Mouse (Mus musculus): Measurements from ENCODE around the gene Tbata.

The Tbata gene

DNA sequence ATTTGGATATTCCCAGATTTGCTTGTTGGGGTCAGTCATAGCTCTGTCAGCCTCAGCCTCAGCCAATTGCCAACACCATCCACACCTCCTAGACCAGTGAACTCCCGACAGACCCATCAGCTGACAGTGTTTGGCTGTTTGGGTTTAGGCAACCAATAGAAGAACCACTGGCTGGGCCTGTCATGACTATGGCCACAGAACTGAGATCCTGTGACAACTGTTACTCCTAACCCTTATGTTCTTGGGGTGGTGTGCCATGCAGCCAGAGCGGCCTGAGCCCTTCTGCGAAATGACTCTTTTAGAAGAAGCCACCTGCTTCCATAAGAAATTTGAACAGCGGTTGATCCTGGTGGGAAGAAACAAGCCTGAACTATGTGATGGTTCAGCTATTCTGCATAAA is 39.4 kb downstream of the Tbata start:
- DNase-seq (ENCODE audit: low spot score in 2 of 2), result no peak

DNA sequence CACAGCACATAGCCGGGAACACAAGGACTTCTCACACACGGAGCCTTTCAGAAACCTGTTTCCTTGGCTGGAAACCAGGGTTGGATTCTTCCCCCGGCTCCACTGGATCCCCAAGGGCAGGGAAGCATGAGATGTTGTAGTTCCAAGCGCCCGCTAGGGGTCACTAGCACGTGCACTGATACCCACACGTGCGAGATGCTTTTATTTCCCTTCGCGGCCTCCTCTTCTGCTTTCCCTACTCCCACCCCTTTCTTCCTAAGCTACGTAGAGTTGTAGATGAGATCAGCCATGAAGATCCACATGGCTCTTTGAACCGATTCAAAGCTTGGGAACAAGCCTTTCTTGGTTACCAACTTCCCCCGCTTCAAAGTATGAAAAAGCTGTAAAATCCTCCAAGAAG is 40.0 kb downstream of the Tbata start:
- peak in 1 of 2 experiments; percentile 15 for DNase-seq (ENCODE audit: low spot score in 2 of 2)

DNA sequence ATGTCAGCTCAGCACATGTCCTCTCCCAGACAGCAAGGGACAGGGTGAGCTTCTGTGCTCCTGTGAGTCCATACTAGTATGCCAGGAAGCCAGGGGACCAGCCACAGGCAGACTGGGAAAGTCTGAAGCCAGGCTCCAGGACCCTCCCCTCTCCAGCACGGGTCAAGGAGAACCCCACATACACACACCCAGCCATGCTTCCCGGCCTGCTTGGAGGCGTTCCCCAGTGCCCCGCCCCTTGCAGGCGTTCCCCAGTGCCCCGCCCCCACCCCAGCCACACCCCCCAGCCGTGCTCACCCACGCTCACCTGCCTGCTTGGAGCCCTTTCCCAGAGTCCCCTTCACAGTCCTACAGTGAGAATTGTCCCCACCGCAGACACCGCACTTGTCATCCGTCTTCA is 41.1 kb downstream of the Tbata start:
- no peak for DNase-seq (ENCODE audit: low spot score in 2 of 2)

DNA sequence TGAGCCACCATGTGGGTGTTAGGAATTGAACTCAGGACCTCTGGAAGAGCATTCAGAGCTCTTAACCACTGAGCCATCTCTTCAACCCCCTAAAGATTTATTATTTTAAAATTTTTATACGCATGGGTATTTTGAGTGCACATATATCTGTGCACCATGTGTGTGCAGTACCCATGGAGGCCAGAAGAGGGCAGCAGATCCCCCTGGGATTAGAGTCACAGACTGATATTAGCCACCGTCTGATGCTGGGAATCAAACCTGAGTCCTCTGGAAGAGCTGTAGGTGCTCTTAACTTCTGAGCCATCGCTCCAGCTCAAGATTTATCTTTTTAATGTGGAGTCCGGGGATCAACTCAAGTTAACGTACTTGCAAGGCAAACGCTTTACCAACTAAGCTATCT is 43.9 kb downstream of the Tbata start:
- no peak for DNase-seq (ENCODE audit: low spot score in 2 of 2)

DNA sequence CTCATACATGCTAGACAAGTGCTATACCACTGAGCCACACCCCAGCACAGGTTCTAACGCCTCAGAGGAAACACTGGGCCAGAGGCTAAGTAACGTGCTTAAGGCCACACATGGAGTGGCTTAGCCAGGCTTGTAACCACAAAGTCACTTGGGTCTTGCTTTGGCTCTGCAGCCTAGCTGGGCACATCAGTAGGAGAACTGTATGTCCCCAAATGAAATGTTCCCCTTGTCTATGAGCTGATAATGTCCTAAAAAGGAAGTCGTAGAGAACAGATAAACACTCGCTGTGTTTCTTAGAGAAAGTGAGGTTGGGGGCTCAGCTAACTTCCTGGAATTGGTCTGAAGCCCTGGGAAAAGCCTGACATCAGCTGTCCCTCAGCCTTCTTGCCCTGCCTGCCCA is 44.4 kb downstream of the Tbata start:
- no peak for DNase-seq (ENCODE audit: low spot score in 2 of 2)

DNA sequence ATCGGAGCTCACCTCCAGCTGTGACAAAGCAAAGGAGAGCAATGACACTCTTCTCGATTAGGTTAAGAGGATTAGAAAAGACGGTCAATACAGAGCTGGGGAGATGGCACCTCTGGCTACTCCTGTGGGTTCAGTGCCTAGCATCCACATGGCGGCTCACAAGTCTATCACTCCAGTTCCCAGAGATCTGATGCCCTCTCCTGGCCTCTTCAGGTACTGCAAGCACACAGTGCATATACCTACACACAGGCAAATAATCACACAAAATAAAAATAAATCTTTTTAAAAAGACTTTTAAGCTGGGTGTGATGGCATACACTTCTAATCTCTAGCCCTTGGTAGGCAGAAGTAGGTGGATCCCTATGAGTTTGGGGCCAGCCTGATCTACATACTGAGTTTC is 47.6 kb downstream of the Tbata start:
- no peak for DNase-seq (ENCODE audit: low spot score in 2 of 2)

DNA sequence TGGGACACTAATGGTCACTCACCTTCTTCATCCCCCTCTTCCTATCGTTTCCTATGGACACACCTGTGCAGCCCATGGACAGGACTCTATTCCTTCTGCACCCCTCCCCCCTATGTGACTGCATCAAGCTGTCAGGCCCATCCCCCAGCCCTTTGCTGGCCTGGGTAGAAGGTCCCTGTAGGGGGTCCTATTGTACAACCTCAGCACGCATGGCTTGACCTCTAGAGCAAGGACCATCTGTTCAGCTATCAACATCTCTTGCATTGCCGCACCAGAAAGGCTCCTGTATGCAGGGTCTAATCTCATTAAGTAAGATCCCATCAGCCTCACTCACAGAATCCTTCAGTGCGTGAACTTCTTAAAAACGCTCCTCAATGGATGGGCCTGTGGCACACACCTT is 53.9 kb downstream of the Tbata start:
- no peak for DNase-seq (ENCODE audit: low spot score in 2 of 2)

DNA sequence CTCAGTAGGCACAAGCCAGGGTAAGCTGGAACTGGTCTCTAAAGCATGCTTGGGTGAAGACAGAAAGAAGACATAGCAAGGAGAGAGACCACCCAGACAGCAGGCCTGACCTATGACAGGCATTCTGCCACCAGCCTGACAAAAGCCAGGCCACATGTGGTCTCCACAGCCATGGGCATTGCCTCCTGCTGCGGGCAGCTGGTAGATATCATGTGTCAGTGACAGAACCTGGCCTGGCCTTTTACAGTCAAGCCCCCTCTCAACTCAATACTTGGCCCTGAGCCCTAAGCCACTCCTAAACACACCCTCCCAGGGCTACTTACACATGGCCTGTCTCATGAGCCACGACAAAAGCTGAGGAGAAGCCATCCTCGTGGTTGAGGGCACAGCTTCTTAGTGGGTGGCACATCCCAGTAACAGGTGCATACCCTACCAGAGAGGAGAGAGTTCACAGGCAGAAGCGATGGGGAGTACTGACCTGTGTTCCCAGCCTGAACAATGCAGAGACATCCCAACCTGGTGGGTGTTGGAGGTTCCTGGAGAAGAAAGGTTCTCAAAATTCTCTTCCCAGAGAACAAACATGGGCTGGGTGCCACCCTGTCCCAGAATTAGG is 55.1 kb downstream of the Tbata start:
- no peak for DNase-seq (ENCODE audit: low spot score in 2 of 2)

DNA sequence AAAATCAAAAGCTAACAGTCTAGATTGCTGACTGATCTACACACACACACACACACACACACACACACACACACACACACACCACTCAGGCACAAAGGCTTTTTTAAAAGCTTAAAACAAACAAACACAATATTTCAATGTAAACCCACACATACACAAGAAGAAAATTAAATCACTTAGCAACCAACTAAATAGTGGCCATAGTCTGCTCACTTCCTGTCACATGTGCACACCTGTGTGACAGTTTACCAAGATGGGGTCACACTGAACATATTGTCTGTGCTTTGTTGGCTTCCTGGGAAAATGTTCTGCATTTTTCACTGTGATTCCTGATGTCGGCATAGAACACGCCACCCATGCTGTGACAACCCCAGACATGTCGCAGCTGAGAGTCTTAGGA is 60.0 kb downstream of the Tbata start:
- no peak for DNase-seq (ENCODE audit: low spot score in 2 of 2)

DNA sequence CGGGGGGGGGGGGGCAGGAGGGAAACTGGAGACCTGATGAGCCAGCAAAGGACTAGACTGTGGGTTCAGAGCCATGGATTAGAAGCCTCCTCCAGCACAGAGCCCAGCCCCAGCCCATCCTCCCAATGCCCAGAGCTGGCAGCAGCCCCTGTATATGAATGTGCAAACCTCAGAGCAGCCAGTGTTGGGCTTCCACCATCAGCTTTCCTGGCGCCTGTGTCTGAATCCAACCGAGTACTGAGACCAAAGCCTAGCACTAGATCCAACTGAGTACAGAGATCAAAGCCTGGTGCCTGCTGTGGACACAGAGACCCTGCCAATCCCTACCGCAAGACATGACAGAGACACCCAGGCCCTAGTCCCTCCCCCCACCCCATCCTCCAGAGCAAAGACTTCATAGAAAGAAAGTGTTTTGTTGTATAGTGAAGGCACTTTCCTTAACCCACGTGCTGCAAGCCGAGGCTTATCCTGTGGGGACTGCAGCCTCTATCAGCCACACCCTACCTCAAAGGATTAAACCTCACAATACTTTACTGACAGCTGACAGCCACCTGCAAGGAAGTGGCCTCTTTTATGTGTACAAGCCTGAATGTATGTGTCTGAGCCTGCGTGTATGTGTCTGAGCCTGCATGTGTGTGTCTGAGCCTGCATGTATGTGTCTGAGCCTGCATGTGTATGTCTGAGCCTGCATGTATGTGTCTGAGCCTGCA is 61.3 kb downstream of the Tbata start:
- peak; percentile 26 to 36 for DNase-seq (ENCODE audit: low spot score in 2 of 2)

DNA sequence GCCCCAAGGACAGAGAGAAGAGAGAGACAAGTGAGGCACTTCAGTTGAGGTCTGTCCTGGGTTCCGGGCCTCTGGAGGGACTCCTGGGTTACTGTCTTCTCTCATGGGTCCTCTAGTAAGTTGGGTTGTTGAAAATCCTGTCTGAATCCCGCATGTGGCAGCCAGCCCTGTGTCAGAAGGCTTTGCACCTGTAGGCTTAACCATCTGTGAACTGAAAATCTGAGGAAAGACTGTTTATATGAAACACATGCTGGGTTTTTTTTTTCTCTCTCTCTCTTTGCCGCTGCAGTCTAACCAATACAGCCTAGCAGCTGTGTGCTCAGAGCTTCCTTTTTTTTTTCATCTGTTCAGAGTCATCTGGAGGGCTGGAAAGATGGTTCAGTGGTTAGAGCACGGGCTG is 62.6 kb downstream of the Tbata start:
- DNase-seq (ENCODE audit: low spot score in 2 of 2), result no peak

DNA sequence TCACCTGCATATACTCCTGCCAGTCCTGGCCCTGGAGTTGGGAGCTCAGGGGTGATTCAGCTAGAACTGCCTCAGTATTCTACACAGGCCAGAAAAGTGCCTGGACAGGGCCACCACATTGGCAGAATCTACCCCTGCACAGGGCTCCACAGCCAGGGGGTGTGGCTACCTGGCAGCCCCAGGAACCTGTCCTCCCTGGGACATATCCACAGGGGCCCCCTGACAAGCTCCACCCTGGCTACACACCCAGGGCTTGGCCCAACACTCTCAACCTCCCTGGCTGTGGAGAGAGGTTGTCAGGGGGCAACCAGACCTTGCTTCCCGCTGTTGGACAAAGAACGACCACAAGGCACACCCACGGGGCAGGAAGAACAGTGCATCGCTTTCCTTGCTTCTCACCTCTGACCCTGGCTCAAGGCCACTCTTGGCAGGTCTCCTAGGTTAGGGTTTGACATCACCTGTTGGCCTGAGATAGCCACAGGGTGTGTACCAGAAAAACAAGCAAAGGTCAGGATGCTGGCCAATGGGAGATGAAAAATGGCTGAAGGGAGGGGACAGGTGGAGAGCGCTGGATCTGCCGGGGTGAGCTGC is 64.0 kb downstream of the Tbata start:
- no peak for DNase-seq (ENCODE audit: low spot score in 2 of 2)

DNA sequence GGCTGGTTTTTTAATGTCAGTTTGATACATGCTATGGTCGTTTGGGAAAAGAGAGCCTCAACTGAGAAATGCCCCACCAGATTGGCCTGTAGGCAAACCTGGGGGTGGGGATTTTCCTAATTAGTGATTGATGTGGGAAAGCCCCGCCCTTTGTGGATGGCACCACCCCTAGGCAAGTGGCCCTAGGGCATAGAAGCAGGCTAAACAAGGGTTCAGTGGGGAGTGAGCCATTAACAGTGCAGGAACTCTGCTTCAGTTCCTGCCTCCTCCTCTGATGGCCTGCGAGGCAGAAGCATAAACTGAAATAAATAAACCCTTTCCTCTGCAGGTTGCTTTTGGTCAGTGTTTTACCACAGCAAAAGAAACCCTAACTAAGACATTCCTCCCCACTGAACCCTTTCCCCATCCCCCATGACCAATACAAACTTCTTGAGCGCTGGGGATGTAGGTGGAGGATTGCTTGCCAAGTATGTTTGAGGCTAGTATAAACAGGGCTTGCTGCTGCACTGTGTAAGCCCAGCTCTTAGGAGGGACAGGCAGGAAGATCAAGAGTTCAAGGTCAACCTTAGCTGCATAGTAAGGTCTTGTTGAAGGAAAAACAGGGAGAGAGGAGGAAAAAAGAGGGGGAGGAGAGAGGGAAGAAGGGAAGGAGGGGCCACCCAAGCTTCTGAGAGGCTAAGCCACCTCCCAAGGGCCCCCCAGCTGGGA is 65.1 kb downstream of the Tbata start:
- no peak for DNase-seq (ENCODE audit: low spot score in 2 of 2)

DNA sequence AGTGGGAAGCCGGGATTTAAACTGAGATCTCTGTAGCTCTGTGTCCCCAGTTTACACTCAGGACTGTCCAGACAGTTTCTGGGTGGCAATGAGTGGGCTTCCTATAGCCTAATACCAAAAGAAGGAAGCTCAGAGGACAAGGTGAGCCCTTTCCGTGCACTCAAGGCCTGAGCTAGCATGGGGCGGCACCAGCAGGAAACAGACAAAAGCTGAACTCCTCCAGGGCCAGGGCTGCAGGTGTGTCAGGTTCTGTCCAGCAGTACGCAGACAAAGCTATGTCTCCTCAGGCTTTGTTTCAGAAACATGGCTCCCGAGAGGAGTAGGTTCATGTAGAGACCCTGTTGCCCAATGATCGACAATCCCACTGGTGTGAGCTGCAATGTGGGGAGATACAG is 65.6 kb downstream of the Tbata start:
- no peak for DNase-seq (ENCODE audit: low spot score in 2 of 2)

Data from spleen, postnatal 36 days (tissue).